Mouse (Mus musculus) testis, adult 2 months (tissue): Measurements from ENCODE around the gene Ugdh. TPM values are rescaled to one million over a fixed set of nuclear protein-coding genes. Genes with fewer than 3 reads are reported as not detected.
A peak's percentile ranks its signal among the peaks of the same experiment; 100 is the strongest.

Experiments
- H3K27ac ChIP-seq: fragments of 200-500 bp; 2 replicates; pipeline ENCODE4 v1.5.1; 2012; ENCODE audit warnings: low read depth, low read length; ENCODE audit not compliant: control insufficient read depth, insufficient read depth
- H3K27me3 ChIP-seq: fragments of 200-500 bp; 2 replicates; pipeline ENCODE4 v1.6.1; 2012; ENCODE audit warnings: mild to moderate bottlenecking, low read length, moderate library complexity; ENCODE audit not compliant: control insufficient read depth, insufficient read depth
- H3K36me3 ChIP-seq: fragments of 200-500 bp; 2 replicates; pipeline ENCODE4 v1.6.1; 2012; ENCODE audit warnings: mild to moderate bottlenecking, low read length; ENCODE audit not compliant: control insufficient read depth, insufficient read depth
- H3K4me1 ChIP-seq: fragments of 200-500 bp; 2 replicates; pipeline ENCODE4 v1.6.1; 2012; ENCODE audit warnings: low read length; ENCODE audit not compliant: control insufficient read depth, insufficient read depth
- H3K4me3 ChIP-seq: fragments of 200-500 bp; 2 replicates; pipeline ENCODE4 v1.5.1; 2012; ENCODE audit warnings: low read depth, mild to moderate bottlenecking, low read length, moderate library complexity, mixed read lengths; ENCODE audit not compliant: control insufficient read depth
- CTCF ChIP-seq: fragments of 200-500 bp; IDR thresholded peaks from 2 replicates; pipeline ENCODE4 v1.5.1; 2012; ENCODE audit warnings: low read depth, mild to moderate bottlenecking, inconsistent platforms, low read length, moderate library complexity; ENCODE audit not compliant: control insufficient read depth, insufficient read depth, insufficient replicate concordance
- POLR2A ChIP-seq: fragments of 200-500 bp; IDR thresholded peaks from 2 replicates; pipeline ENCODE4 v1.6.1; 2012; ENCODE audit warnings: low read depth, mild to moderate bottlenecking, inconsistent platforms, low read length, moderate library complexity; ENCODE audit not compliant: control insufficient read depth
- polyA plus RNA-seq: library from polyadenylated mRNA; depleted of rRNA; stranded (reverse); fragments of >200 nt; gene quantifications from 2 replicates; pipeline ENCODE4 v1.2.3, GENCODE M21; 2012

The Ugdh gene
- polyA plus RNA-seq, 1 experiment, result 1.3 TPM

GRCm38 (mm10) chr5:65425251-65425650 is 10.5 kb downstream of the Ugdh start:
- Histone ChIP-seq H3K4me1 (no peaks in the 10 kb centered on the region), H3K4me3 (no peak overlapping the region), H3K27ac (no peak overlapping the region), H3K27me3 (no peaks in the 10 kb centered on the region), H3K36me3 (no peaks in the 10 kb centered on the region; the same call in 1 of the 2 replicates)
- TF ChIP-seq POLR2A (no peak), CTCF (no peak)

- Histone ChIP-seq H3K27me3 (no peaks in the 10 kb centered on the region), H3K4me1 (no peaks in the 10 kb centered on the region), H3K27ac (no peak overlapping the region), H3K36me3 (no peaks in the 10 kb centered on the region; the same call in 1 of the 2 replicates), H3K4me3 (no peak overlapping the region)
- no peak for TF ChIP-seq POLR2A
- TF ChIP-seq CTCF, result no peak
These were observed 11.5 kb downstream of the Ugdh start for GRCm38 (mm10) chr5:65424215-65424614.

- H3K27me3 ChIP-seq, result no peaks in the 10 kb centered on the region
- no peak overlapping the region for H3K27ac ChIP-seq
- TF ChIP-seq POLR2A (no peak), CTCF (no peak)
- H3K36me3 ChIP-seq, result no peaks in the 10 kb centered on the region; the same call in 1 of the 2 replicates
- no peak overlapping the region for H3K4me3 ChIP-seq
- H3K4me1 ChIP-seq, result no peaks in the 10 kb centered on the region
These were observed 12.9 kb downstream of the Ugdh start for GRCm38 (mm10) chr5:65422803-65423202.

GRCm38 (mm10) chr5:65420822-65421221 is 14.9 kb downstream of the Ugdh start:
- no peaks in the 10 kb centered on the region; the same call in 1 of the 2 replicates for H3K36me3 ChIP-seq

GRCm38 (mm10) chr5:65419136-65419535 is 16.6 kb downstream of the Ugdh start:
- Histone ChIP-seq H3K27ac (no peak overlapping the region), H3K27me3 (no peaks in the 10 kb centered on the region), H3K4me1 (no peaks in the 10 kb centered on the region; the same call in 1 of the 2 replicates), H3K36me3 (no peaks in the 10 kb centered on the region; the same call in 1 of the 2 replicates), H3K4me3 (no peak overlapping the region)
- no peak for TF ChIP-seq POLR2A
- TF ChIP-seq CTCF, result no peak

More at GRCm38 (mm10) chr5:65420822-65421221, 14.9 kb downstream of the Ugdh start:
- Histone ChIP-seq H3K27me3 (no peaks in the 10 kb centered on the region), H3K4me1 (no peaks in the 10 kb centered on the region; the same call in 1 of the 2 replicates), H3K4me3 (no peak overlapping the region), H3K27ac (no peak overlapping the region)
- TF ChIP-seq CTCF, result no peak
- TF ChIP-seq POLR2A, result no peak

- H3K4me3 ChIP-seq, result no peak overlapping the region
- H3K27me3 ChIP-seq, result no peaks in the 10 kb centered on the region
- H3K4me1 ChIP-seq, result no peaks in the 10 kb centered on the region; the same call in 1 of the 2 replicates
- peak overlapping the region; percentile 1; the same call in 1 of the 2 replicates for H3K27ac ChIP-seq
- H3K36me3 ChIP-seq, result no peaks in the 10 kb centered on the region; the same call in 1 of the 2 replicates
- TF ChIP-seq CTCF (no peak), POLR2A (peak; percentile 22; the same call in 1 of the 2 replicates)
These were observed 19.9 kb downstream of the Ugdh start for GRCm38 (mm10) chr5:65415653-65416458.

- TF ChIP-seq CTCF (no peak), POLR2A (no peak)
- Histone ChIP-seq H3K27me3 (no peaks in the 10 kb centered on the region), H3K4me1 (no peaks in the 10 kb centered on the region), H3K36me3 (no peaks in the 10 kb centered on the region; the same call in 1 of the 2 replicates), H3K27ac (no peak overlapping the region), H3K4me3 (no peak overlapping the region)
These were observed 27.8 kb downstream of the Ugdh start for GRCm38 (mm10) chr5:65407989-65408388.
